Mouse (Mus musculus): ENCODE measurements around the gene Gm266.

DNA sequence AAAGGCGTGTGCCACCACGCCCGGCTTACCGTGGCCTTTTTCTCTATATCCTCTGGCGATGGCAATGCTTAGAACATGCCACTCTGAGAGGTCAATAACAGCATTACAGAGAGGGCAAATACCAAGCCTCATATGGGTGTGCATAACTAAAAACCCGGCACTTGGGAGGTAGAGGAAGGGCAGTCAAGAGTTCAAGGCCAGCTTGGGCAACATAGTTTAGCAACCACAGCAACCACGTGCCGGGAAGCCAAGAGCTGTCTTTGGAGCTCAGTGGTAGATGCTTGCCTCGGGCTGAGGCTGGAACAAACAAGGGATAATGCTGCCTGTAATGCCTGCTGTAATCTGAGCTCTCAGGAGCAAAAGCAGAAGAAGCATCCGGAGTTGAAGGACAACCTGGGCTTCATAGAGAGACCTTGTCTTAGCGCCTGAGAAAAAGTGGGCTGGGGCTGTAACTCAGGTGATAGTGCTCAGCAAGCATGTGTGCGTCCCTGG is 27.0 kb upstream of the Gm266 start:
- TF ChIP-seq CTCF (IDR thresholded peaks at IDR 0.05; ENCODE audit: extremely low read depth, insufficient read depth, insufficient read length, insufficient replicate concordance) (no peak), POLR2A (IDR thresholded peaks at IDR 0.05; ENCODE audit: low read depth, low read length) (no peak)
